Mouse (Mus musculus): ENCODE measurements around the gene Lrrc41.

GRCm38 (mm10) chr4:116033374-116033773 is 41.7 kb upstream of the Lrrc41 start:
- TF ChIP-seq POLR2A (IDR thresholded peaks at IDR 0.05; ENCODE audit: insufficient read depth, low read depth, low read length): no peak
- TF ChIP-seq CTCF (IDR thresholded peaks at IDR 0.05; ENCODE audit: insufficient read depth, low read depth, low read length): no peak
